Mouse (Mus musculus) lung, adult 2 months (tissue): ENCODE measurements around the gene Kdm2a. TPM values are rescaled to one million over a fixed set of nuclear protein-coding genes. Genes with fewer than 3 reads are reported as not detected.

Experiments
- DNase-seq: peaks from one replicate; pipeline ENCODE4 v3.0.0; 2022
- H3K4me1 ChIP-seq: fragments of 200-500 bp; 2 replicates; pipeline ENCODE4 v1.6.1; 2011; ENCODE audit warnings: low read length; ENCODE audit not compliant: control insufficient read depth, insufficient read depth
- H3K4me3 ChIP-seq: fragments of 200-500 bp; replicated peaks from 2 replicates; pipeline ENCODE3; 2011; ENCODE audit warnings: low read depth, mild to moderate bottlenecking, control low read depth, low read length; ENCODE audit errors: extremely low read depth
- CTCF ChIP-seq: fragments of 200-500 bp; IDR thresholded peaks from 2 replicates; pipeline ENCODE4 v1.5.1; 2011; ENCODE audit warnings: mild to moderate bottlenecking, low read length, control low read depth; ENCODE audit not compliant: insufficient read depth
- POLR2A ChIP-seq: fragments of 200-500 bp; IDR thresholded peaks from 2 replicates; pipeline ENCODE4 v1.6.1; 2011; ENCODE audit warnings: low read depth, mild to moderate bottlenecking, control low read depth, low read length, borderline replicate concordance; ENCODE audit errors: extremely low read depth
- WGBS: fragments of 180-500 bp; shearing (Covaris S2); methylation state at CpG from one replicate; pipeline ENCODE4 v1.1.7; 2018; 5-methylcytosine and 5-hydroxymethylcytosine counted together
- polyA plus RNA-seq: library from polyadenylated mRNA; depleted of rRNA; stranded (reverse); fragments of >200 nt; gene quantifications from 2 replicates; pipeline ENCODE4 v1.2.3, GENCODE M21; 2012

The Kdm2a gene
- polyA plus RNA-seq, 1 experiment, result 80.8 TPM

- Histone ChIP-seq H3K4me3 (peak overlapping the region; percentile 70), H3K4me1 (peaks cover 7% of the 10 kb centered on the region)
- TF ChIP-seq POLR2A (no peak), CTCF (no peak)
- WGBS, result under 1% methylated on average over 13 of the region's 13 CpGs
- DNase-seq, result no peak
Observed at GRCm38 (mm10) chr19:4333100-4333775, 64.8 kb downstream of the Kdm2a start.

- WGBS, result 0% methylated on average over 4 of the region's 4 CpGs
- H3K4me3 ChIP-seq, result peak overlapping the region; percentile 70
- no peak for TF ChIP-seq POLR2A
- TF ChIP-seq CTCF, result no peak
- H3K4me1 ChIP-seq, result peaks cover 7% of the 10 kb centered on the region
- DNase-seq, result peak; percentile 36
Observed at GRCm38 (mm10) chr19:4332653-4333052, 65.4 kb downstream of the Kdm2a start.

GRCm38 (mm10) chr19:4331273-4331672, 66.8 kb downstream of the Kdm2a start:
- WGBS, result 70% methylated on average over 3 of the region's 3 CpGs
- H3K4me3 ChIP-seq, result no peak overlapping the region
- TF ChIP-seq POLR2A (no peak), CTCF (no peak)
- peaks cover 7% of the 10 kb centered on the region for H3K4me1 ChIP-seq
- DNase-seq, result no peak

- Histone ChIP-seq H3K4me3 (no peak overlapping the region), H3K4me1 (peaks cover 7% of the 10 kb centered on the region)
- DNase-seq, result no peak
- no peak for TF ChIP-seq CTCF
- TF ChIP-seq POLR2A, result no peak
- 60% methylated on average over 2 of the region's 2 CpGs for WGBS
Observed at GRCm38 (mm10) chr19:4330603-4331002, 67.5 kb downstream of the Kdm2a start.

GRCm38 (mm10) chr19:4328737-4329304, 69.3 kb downstream of the Kdm2a start:
- TF ChIP-seq POLR2A, result no peak
- TF ChIP-seq CTCF, result no peak
- DNase-seq, result no peak
- no peak overlapping the region for H3K4me3 ChIP-seq
- 87% methylated on average over 8 of the region's 8 CpGs for WGBS
- H3K4me1 ChIP-seq, result peaks cover 7% of the 10 kb centered on the region

GRCm38 (mm10) chr19:4326881-4327280, 71.2 kb downstream of the Kdm2a start:
- 63% methylated on average over 1 of the region's 1 CpGs for WGBS
- Histone ChIP-seq H3K4me1 (peaks cover 2% of the 10 kb centered on the region), H3K4me3 (no peak overlapping the region)
- TF ChIP-seq CTCF (no peak), POLR2A (no peak)
- no peak for DNase-seq

GRCm38 (mm10) chr19:4326106-4326505, 72.0 kb downstream of the Kdm2a start:
- DNase-seq, result no peak
- no peaks in the 10 kb centered on the region; the same call in 1 of the 2 replicates for H3K4me1 ChIP-seq
- TF ChIP-seq POLR2A (no peak), CTCF (no peak)
- 72% methylated on average over 3 of the region's 3 CpGs for WGBS
- H3K4me3 ChIP-seq, result no peak overlapping the region

- Histone ChIP-seq H3K4me1 (no peaks in the 10 kb centered on the region), H3K4me3 (no peak overlapping the region)
- no peak for TF ChIP-seq CTCF
- TF ChIP-seq POLR2A, result no peak
- WGBS, result 89% methylated on average over 3 of the region's 3 CpGs
- no peak for DNase-seq
Observed at GRCm38 (mm10) chr19:4322134-4322533, 76.0 kb downstream of the Kdm2a start.

- DNase-seq, result no peak
- no peak overlapping the region for H3K4me3 ChIP-seq
- WGBS, result 100% methylated on average over 1 of the region's 1 CpGs
- TF ChIP-seq POLR2A, result no peak
- TF ChIP-seq CTCF, result no peak
- no peaks in the 10 kb centered on the region for H3K4me1 ChIP-seq
Observed at GRCm38 (mm10) chr19:4321622-4322021, 76.5 kb downstream of the Kdm2a start.

- no peak for TF ChIP-seq POLR2A
- no peak for TF ChIP-seq CTCF
Observed at GRCm38 (mm10) chr19:4319272-4319671, 78.8 kb downstream of the Kdm2a start.

More at GRCm38 (mm10) chr19:4319272-4319671, 78.8 kb downstream of the Kdm2a start:
- no peak for DNase-seq
- Histone ChIP-seq H3K4me1 (peaks cover 4% of the 10 kb centered on the region; the same call in 1 of the 2 replicates), H3K4me3 (no peak overlapping the region)
- 72% methylated on average over 4 of the region's 4 CpGs for WGBS
